Comparison of ENCODE assay signal across 21 mouse cellular contexts in the genomic region with DNA sequence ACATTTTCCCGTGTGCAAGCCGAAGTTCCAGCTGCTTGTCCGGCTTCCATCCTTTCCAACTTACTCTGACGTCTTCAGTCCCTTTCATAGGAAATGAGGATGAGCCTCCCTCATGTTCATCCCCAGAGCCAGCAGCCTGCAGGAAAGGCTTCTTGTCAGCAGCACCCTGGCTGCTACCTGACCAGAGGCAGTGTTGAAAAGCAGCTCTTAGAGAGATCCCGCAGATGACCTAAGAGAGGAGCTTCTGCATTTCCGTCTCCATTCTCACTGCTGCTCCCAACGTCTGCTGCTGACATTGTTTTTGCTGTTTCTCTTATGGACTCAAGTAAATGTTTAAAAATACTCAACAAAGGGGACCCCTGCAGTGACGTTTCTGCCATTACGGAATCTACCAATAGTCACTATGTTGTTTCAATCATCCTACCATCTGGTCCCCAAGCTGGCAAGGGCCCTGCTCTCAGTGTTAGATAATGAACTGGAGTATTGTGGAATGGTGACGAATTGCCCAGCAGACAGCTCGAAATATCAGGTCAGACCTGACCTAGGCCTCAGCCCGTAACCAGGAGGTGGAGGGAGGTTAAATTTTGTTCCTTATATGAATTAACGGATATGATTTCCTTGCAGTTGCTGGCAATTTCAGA.
DNase-seq lines count a peak whose midpoint lies in the region; ATAC-seq and TF ChIP-seq lines count a peak whose summit lies in the region.
"Had no signal": no experiment of that assay in that cellular context is flagged by ENCODE, and none has a peak within 500 bp of the region (broad histone marks: within the 10 kb centered on the region; RNA-seq: fewer than 3 reads in every experiment).

No protein-coding gene starts in this region.

- no peak overlapping the region for H3K9ac ChIP-seq in heart, embryonic 13.5 days
- H3K9ac ChIP-seq: forebrain, embryonic 12.5 days; heart, embryonic 15.5 days; neural tube, embryonic 12.5 days had no signal

- no peaks in the 10 kb centered on the region for H3K36me3 ChIP-seq in heart, embryonic 13.5 days
- H3K36me3 ChIP-seq: embryonic facial prominence, embryonic 10.5 days; forebrain, embryonic 12.5 days; heart, embryonic 15.5 days; neural tube, embryonic 12.5 days had no signal

- DNase-seq in cerebellum, adult 11 months: no peak
- DNase-seq in heart, postnatal 25 days (ENCODE audit: low spot score): no peak
- DNase-seq in brain, embryonic 14.5 days (ENCODE audit: low read depth): peak; percentile 26
- DNase-seq in layer of hippocampus, postnatal 10 days (ENCODE audit: low spot score in 2 of 2): peak; percentile 13 to 35
- DNase-seq in ovary, postnatal 10 days (ENCODE audit: low spot score): no peak
- no peak for DNase-seq in spleen, postnatal 10 days (ENCODE audit: low spot score in 2 of 2)
- DNase-seq: adrenal gland, adult 2 months; gastrocnemius, postnatal 14 days; heart, adult 2 months; kidney, adult 2 months; kidney, postnatal 10 days; liver; right cerebral cortex, postnatal 25 days had no signal

- H3K27me3 ChIP-seq in heart, embryonic 13.5 days (replicated peaks): no peaks in the 10 kb centered on the region
- H3K27me3 ChIP-seq: forebrain, embryonic 12.5 days; heart, embryonic 15.5 days; neural tube, embryonic 12.5 days had no signal

- no peak overlapping the region for H3K4me3 ChIP-seq in heart, embryonic 13.5 days
- H3K4me3 ChIP-seq: embryonic facial prominence, embryonic 10.5 days; forebrain, embryonic 12.5 days; heart, adult 2 months; heart, embryonic 15.5 days; layer of hippocampus, adult 2 months; neural tube, embryonic 12.5 days had no signal

- peak; percentile 66 for ATAC-seq in cerebellum, adult (ENCODE audit: insufficient number of reproducible peaks, low FRiP score, low TSS enrichment)
- ATAC-seq in heart, embryonic 13.5 days (ENCODE audit: extremely low read depth, insufficient number of reproducible peaks, low FRiP score, low TSS enrichment): no peak
- ATAC-seq: inflammation-experienced regulatory T-cells, adult 6 months had no signal

- 47% methylated on average over 13 of the region's 13 CpGs for WGBS in heart, embryonic 13.5 days

- TF ChIP-seq POLR2A in brain, embryonic 14.5 days (IDR thresholded peaks at IDR 0.05; ENCODE audit: borderline replicate concordance, extremely low read depth, insufficient read depth, insufficient read length, poor library complexity, severe bottlenecking): no peak

- peak overlapping the region; percentile 16; the same call in 1 of the 2 replicates for H3K4me2 ChIP-seq in heart, embryonic 13.5 days
- H3K4me2 ChIP-seq: forebrain, embryonic 12.5 days; heart, embryonic 15.5 days; neural tube, embryonic 12.5 days had no signal

- no peak for TF ChIP-seq CTCF in brain, embryonic 14.5 days (IDR thresholded peaks at IDR 0.05; ENCODE audit: borderline replicate concordance, extremely low read depth, insufficient read depth, insufficient read length)

- no peaks in the 10 kb centered on the region for H3K9me3 ChIP-seq in heart, embryonic 13.5 days
- H3K9me3 ChIP-seq: embryonic facial prominence, embryonic 10.5 days; forebrain, embryonic 12.5 days; heart, embryonic 15.5 days; neural tube, embryonic 12.5 days had no signal

- H3K4me1 ChIP-seq in heart, embryonic 13.5 days: 0 out of 2 replicates have a peak, but pooled peaks cover 3% of the 10 kb centered on the region
- H3K4me1 ChIP-seq: embryonic facial prominence, embryonic 10.5 days; forebrain, embryonic 12.5 days; heart, embryonic 15.5 days; neural tube, embryonic 12.5 days had no signal

- intact Hi-C loops in heart, postnatal 25 days (cut with DNase I): no loop called here

- H3K27ac ChIP-seq in heart, embryonic 13.5 days (replicated peaks): no peak overlapping the region
- H3K27ac ChIP-seq: embryonic facial prominence, embryonic 10.5 days; forebrain, embryonic 12.5 days; heart, adult 2 months; heart, embryonic 15.5 days; layer of hippocampus, adult 2 months; neural tube, embryonic 12.5 days had no signal

Comparison
In these comparisons a context has a peak if more than half of its experiments do, and no peak if none do; other contexts are left out.
1. DNase-seq: peak in brain, embryonic 14.5 days (single experiment) and layer of hippocampus, postnatal 10 days (2 of 2); none in cerebellum, adult 11 months (single experiment), heart, postnatal 25 days (single experiment), ovary, postnatal 10 days (single experiment) and spleen, postnatal 10 days (0 of 2).